In the genomic region with DNA sequence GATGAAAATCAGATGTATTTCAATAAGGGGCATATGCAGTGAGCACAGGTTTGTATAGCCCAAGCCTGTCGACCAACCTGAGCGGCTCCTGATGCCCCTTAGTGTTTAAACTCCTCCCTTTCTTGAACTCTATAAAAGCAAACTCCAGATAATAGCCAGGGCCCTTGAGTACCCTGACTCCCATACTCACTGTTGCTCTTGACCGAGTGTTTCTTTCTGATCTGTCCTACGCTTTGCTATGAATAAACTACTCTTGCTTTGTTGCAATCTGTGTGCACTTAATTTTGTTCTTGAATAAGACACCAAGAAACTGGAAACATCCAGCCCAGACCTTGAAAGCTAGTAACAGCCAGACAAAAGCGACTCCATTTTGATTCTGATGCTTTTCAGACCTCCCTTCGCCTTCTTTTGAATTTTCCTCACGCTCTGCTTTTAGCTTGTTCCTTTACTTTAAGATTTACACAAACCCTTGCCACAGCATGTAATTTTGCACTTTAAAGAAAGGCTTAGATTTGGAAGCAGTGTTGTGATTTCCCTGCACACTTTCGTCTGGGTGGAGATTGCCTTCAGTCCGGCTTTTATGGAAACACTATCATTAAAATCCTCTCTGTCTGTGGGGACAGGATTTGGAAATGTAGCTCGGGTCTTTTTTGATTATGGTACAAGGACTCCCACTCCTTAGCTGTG, we compare ENCODE assay signal across 12 mouse cellular contexts.
"Had no signal": no experiment of that assay in that cellular context is flagged by ENCODE, and none has a peak within 500 bp of the region (broad histone marks: within the 10 kb centered on the region; RNA-seq: fewer than 3 reads in every experiment).

No protein-coding gene starts in this region.

- H3K9me3 ChIP-seq: limb, embryonic 13.5 days; midbrain, embryonic 13.5 days; stomach, embryonic 15.5 days had no signal

- H3K9ac ChIP-seq: limb, embryonic 13.5 days; liver, embryonic 14.5 days; midbrain, embryonic 13.5 days; stomach, embryonic 15.5 days had no signal

- DNase-seq: kidney, postnatal 4 days; left cerebral cortex, postnatal 4 days; right cerebral cortex, postnatal 14 days; thymus, adult 2 months; thymus, postnatal 25 days had no signal

- H3K4me2 ChIP-seq: limb, embryonic 13.5 days; midbrain, embryonic 13.5 days; stomach, embryonic 15.5 days had no signal

- ATAC-seq: midbrain, embryonic 13.5 days had no signal

- H3K4me3 ChIP-seq: layer of hippocampus, adult 2 months; limb, embryonic 13.5 days; midbrain, embryonic 13.5 days; myocyte; stomach, embryonic 15.5 days had no signal

- H3K27me3 ChIP-seq: limb, embryonic 13.5 days; midbrain, embryonic 13.5 days; stomach, embryonic 15.5 days had no signal

- H3K27ac ChIP-seq: kidney, postnatal 0 days; layer of hippocampus, adult 2 months; limb, embryonic 13.5 days; liver, embryonic 14.5 days; midbrain, embryonic 13.5 days; stomach, embryonic 15.5 days had no signal

- H3K4me1 ChIP-seq: limb, embryonic 13.5 days; stomach, embryonic 15.5 days had no signal

- H3K36me3 ChIP-seq: limb, embryonic 13.5 days; midbrain, embryonic 13.5 days; stomach, embryonic 15.5 days had no signal
